Mouse (Mus musculus) thymus, postnatal 4 days (tissue): Measurements from ENCODE around the gene Nr1h5.

ENCODE experiments used
- DNase-seq: peaks from one replicate; pipeline ENCODE4 v3.0.0; 2021

Nr1h5 gene

GRCm38 (mm10) chr3:102964033-102964432, at the start of gene Nr1h5:
Nr1h5 (minus strand) TSS chr3:102964133.
- no peak for DNase-seq

GRCm38 (mm10) chr3:103001595-103001994, 37.7 kb upstream of the Nr1h5 start:
- DNase-seq: no peak

DNA sequence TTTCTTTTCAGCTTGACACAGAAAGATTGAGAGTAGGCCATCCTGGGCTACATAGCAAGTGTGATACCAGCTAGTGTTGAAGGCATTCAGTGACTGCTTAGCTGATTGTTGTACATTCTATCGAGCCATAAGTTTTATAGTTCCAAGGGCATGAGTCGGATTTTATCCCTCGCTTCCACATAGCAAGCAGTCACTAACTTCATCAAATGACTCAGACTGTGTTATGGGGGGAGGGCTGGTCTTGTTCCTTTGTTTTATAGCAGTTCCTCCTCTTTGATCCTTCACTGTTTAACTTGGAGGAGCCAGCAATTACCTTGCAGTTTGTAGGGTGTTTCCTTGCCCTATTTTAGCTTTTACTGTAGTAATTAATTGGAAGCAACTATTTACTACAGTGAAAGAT, 33.7 kb upstream of the Nr1h5 start:
- DNase-seq: no peak

- no peak for DNase-seq
Observed at GRCm38 (mm10) chr3:102997036-102997435, 33.1 kb upstream of the Nr1h5 start.

DNA sequence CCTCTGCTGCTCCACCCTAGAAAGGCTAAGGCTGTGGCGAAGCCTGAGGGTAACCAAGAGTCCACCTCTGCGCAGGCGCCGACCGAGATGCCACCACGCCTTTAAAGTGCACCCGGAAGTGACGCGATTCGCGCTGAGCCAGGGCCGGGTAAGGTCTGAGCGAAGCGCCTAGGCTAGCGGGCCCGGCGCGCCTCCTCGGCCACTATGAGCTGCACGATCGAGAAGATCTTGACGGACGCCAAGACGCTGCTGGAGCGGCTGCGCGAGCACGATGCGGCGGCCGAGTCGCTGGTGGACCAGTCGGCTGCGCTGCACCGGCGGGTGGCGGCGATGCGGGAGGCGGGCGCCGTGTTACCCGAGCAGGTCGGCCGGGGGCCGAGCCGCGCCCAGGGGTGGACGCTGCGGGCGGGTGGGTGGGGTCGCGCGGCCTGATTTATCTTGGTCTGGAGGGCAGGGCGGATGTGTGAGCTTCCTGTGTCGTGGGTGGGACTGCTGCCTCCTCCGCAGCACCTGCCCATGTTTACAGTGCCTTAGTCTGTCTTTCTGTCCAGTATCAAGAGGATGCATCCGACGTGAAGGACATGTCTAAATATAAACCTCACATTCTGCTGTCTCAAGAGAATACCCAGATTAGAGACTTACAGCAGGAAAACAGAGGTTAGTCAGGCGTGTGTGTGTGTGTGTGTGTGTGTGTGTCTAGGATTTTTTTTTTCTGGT, 31.8 kb upstream of the Nr1h5 start, which contains the start of gene Sike1:
Gene Sike1 (plus strand): TSS at position 104 of the 717 bp plus-strand sequence.
- DNase-seq: peak; percentile 96

DNA sequence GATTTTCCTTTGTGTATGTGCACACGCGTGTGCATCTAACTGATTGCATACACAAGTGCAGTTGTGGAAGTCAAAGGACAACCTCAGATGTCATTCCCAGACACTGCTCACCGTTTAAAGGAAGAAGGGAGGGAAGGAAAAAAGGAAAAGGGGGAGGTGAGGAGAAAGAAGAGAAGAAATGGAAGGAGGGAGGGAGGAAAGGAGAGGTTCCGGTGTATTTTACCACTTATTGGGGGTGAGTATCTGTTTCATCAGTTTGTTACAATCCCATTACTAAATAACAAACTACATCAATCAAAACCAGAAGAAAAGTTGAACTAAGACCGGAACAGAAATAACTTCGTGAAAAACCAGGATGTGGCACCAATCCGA, 31.3 kb upstream of the Nr1h5 start:
- DNase-seq: no peak

GRCm38 (mm10) chr3:102992936-102993335, 29.0 kb upstream of the Nr1h5 start:
- DNase-seq: no peak

DNA sequence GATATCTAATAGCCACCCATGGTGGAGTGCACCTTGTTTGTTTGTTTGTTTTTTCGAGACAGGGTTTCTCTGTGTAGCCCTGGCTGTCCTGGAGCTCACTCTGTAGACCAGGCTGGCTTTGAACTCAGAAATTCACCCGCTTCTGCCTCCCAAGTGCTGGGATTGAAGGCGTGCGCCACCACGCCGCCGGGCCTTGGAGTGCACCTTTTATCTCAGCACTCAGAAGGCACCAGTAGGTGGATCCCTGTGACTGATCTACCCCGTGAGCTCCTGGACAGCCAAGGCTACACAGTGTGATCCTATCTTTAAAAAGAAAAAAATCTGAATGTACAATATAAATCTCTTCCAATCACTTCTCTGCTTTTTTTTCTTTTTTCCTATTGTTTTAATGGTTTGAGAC, 27.1 kb upstream of the Nr1h5 start:
- DNase-seq: no peak

GRCm38 (mm10) chr3:102980349-102980736, 16.4 kb upstream of the Nr1h5 start:
- no peak for DNase-seq

- no peak for DNase-seq
Observed at GRCm38 (mm10) chr3:102979550-102980348, 15.8 kb upstream of the Nr1h5 start.

DNA sequence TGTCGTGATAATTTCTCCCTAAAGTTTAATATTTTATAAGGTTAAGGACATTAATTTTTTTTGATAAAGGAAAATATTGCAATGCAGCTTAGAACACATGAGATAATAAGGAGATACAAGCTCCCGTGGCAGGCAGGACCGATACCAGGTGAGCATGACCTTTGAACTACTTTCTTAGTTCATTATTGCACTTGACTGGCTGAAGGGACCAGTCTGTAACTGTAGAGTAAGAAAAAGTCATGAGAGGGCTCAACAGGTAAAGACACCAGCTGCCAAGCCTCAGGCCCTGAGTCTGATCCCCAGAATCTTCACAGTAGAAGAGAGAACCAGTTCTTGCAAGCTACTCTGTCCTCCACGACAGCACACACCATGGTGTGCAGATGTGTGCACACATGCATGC, 13.0 kb upstream of the Nr1h5 start:
- no peak for DNase-seq

DNA sequence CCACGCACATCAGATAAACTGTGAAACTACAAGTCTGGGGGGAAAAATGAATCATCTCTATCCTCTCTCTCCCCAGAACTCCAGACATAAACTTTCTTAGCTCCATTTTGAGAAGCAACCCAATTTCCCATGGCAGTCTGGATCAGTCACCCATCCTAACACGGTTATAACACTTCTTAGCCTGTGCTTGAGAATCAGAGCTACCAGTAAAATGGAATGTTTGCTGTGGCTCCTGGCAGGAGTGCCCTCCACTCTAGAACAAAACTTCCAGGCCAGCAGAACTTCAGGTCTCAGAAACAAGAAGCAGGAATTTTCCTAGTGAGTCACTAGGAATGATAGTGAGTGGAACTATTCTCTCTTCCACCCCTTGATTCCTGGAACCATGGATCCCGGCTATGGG, 6.6 kb upstream of the Nr1h5 start:
- no peak for DNase-seq

DNA sequence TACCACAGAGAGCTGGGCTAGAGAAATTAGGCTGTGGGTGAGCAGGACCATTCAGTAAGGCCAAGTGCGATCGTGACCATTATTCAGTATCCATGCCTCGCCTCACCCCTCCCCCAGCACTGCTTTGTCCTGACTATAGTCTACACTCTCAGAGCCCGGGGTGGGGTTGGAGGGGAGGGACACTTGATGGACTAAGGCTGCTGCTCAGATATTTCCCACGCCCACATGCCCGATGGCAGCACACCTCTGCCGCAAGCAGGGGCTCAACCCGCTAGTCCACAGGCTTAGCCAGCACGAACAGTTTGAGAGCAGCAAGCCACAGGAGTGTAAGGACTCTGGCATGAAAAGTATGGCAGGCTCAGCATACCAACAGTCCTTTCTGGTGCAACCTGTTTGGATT, 6.1 kb upstream of the Nr1h5 start:
- DNase-seq: no peak

DNA sequence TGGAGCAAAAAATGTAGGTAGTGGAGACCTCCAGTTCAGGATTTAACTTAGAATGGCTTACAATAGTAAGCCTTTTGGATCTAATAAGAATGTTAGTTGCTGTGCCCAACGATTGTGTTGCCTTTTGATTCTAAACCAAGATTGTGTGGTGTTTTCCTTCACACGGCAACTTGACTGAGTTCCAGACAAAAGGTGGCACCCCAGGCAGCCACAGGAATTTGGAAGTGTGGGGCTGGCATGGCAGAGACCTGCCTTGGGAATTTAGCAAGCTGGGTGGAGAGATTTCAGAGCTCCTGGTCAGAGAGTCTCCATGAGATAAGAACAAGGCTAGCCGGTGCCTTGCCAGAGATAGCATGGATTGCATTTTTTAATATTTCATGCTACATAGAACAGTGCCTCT, 8.3 kb downstream of the Nr1h5 start:
- DNase-seq: no peak

DNA sequence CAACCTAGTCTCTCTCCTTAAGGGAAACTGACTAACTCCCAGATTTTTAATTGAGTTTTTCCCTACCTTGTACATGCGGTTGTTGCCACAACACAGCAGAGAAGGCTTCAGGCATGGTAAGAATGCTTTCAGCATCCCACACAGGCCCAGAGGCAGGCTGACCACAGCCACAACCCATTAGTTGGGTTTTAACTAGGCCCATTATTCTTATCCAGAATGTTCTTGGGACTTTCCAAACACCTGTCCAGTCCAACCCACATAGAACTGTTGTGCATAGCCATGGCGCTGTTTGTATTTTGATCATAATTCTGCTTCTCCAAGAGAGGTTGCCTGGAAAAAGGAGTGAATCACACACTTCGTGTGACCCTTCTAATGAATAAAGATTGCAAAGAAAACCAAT, 8.8 kb downstream of the Nr1h5 start:
- no peak for DNase-seq

DNA sequence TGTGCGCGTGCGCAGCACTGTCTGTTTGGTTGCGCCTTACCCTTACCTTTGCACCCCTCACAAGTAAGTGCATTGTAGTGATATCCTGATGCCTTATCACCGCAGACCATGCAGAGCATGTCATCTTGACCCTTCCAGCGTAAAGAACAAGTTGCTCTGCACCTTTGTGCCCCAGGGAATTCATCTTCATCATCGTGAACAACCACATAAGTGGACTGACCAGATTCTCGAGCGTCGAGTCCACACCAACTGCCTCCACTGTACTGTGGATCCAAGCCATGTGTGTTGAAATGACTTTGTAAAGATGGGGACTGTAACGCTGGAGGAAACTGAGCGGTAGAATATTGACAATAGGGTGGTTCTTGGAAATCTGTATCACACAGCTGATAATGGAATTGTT, 9.5 kb downstream of the Nr1h5 start:
- no peak for DNase-seq

DNA sequence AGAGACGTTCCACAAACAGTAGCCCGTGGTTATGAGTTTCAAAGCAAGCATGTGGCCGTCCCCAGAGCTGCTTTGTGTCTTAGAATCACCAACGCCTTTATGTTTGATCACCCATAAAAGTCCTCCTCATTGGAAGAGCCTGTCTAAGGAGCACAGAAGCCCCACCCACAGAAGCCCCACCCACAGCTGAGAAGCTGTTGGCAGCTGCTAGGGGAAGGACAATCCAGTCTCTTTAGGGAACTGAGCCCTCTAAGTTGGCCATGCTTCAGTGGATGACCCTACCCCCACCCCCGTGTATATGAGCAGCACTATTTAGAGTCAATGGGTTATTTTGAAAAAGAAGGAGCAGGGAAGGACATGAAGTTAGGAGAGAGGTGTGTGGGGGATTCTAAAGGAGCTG, 17.1 kb downstream of the Nr1h5 start:
- DNase-seq: no peak

DNA sequence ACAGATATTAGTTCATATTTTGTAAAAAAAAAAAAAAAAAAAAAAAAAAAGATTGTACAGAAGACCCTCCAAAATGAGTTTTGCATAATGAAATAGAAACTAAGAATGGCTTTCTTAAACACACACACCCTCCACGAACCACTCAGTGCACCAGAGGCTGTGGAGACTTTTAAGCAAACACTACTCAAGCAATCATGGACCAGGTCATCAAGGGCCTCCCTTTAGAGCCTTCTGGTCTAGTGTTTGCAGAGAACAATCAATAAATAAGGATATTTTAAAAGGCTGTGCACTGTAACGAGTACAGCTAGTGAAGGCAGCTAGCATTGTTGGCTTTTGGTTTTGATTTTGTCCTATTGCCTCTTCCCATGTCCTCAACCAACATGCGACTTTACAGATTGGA, 17.6 kb downstream of the Nr1h5 start:
- no peak for DNase-seq

DNA sequence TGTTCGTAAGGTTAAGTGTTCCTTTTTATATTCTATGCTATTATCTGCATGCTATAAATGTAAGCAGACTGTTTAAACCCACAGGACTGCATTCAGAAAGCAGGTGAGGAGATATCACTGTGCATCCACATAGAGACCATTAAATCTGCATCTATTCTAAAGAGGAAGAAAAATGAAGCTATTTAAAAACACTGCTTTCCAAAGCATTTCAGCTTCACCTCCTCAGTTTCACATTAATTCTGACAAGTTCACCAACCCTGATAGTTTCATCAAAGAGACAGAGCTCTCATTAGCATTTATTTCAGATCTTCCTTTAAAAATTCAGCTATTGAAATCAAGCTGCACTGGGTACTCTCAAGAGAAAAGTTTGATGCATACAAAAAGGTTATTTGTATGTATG, 25.8 kb downstream of the Nr1h5 start:
- DNase-seq: no peak

- no peak for DNase-seq
Observed at GRCm38 (mm10) chr3:102935451-102936354, 28.2 kb downstream of the Nr1h5 start, which contains the start of gene Sycp1. Sycp1 (minus strand) TSS chr3:102936100.

- no peak for DNase-seq
Observed at GRCm38 (mm10) chr3:102899136-102899535, 64.8 kb downstream of the Nr1h5 start.
